ENCODE assay signal across 10 mouse cellular contexts in genomic region chr14:104033606-104034005, GRCm38 (mm10).
DNase-seq lines count a peak whose midpoint lies in the region; ATAC-seq and TF ChIP-seq lines count a peak whose summit lies in the region.
"Had no signal": no experiment of that assay in that cellular context is flagged by ENCODE, and none has a peak within 500 bp of the region (broad histone marks: within the 10 kb centered on the region; RNA-seq: fewer than 3 reads in every experiment).

No protein-coding gene starts in this region.

- H3K36me3 ChIP-seq in heart, postnatal 0 days (replicated peaks; ENCODE audit: control insufficient read depth, insufficient read depth, low read length) = no peaks in the 10 kb centered on the region
- H3K36me3 ChIP-seq in midbrain, embryonic 11.5 days (ENCODE audit: control insufficient read depth, insufficient read depth, low read length) = no peaks in the 10 kb centered on the region
- no peaks in the 10 kb centered on the region for H3K36me3 ChIP-seq in midbrain, embryonic 10.5 days
- no peaks in the 10 kb centered on the region for H3K36me3 ChIP-seq in splenic B cell, adult 2 months (ENCODE audit: control insufficient read depth, insufficient read depth, low read length, poor library complexity, severe bottlenecking)

- peak; percentile 48 for TF ChIP-seq CTCF in heart, postnatal 0 days (IDR thresholded peaks at IDR 0.05; ENCODE audit: low read depth)

- no peaks in the 10 kb centered on the region for H3K9me3 ChIP-seq in heart, postnatal 0 days (replicated peaks; ENCODE audit: control insufficient read depth, low read length)
- H3K9me3 ChIP-seq in midbrain, embryonic 11.5 days (ENCODE audit: control insufficient read depth, low read length) = no peaks in the 10 kb centered on the region
- no peaks in the 10 kb centered on the region for H3K9me3 ChIP-seq in midbrain, embryonic 10.5 days (replicated peaks)

- no peaks in the 10 kb centered on the region for H3K27me3 ChIP-seq in heart, postnatal 0 days (ENCODE audit: control insufficient read depth, insufficient read depth, low read length)
- no peaks in the 10 kb centered on the region for H3K27me3 ChIP-seq in midbrain, embryonic 11.5 days (ENCODE audit: control insufficient read depth, insufficient read depth, low read length)
- peaks cover 22% of the 10 kb centered on the region for H3K27me3 ChIP-seq in midbrain, embryonic 10.5 days (ENCODE audit: low read depth, poor library complexity, severe bottlenecking)
- no peaks in the 10 kb centered on the region for H3K27me3 ChIP-seq in splenic B cell, adult 2 months (ENCODE audit: control insufficient read depth, insufficient read depth, low read length, poor library complexity, severe bottlenecking)

- WGBS in heart, postnatal 0 days = 15% methylated on average over 1 of the region's 1 CpGs
- WGBS in midbrain, embryonic 11.5 days = 44% methylated on average over 1 of the region's 1 CpGs
- 44% methylated on average over 1 of the region's 1 CpGs for WGBS in midbrain, embryonic 10.5 days

- H3K4me2 ChIP-seq in heart, postnatal 0 days (ENCODE audit: low read depth, low read length) = no peak overlapping the region
- no peak overlapping the region for H3K4me2 ChIP-seq in midbrain, embryonic 11.5 days

- H3K27ac ChIP-seq in heart, postnatal 0 days (ENCODE audit: low read depth) = no peak overlapping the region
- no peak overlapping the region for H3K27ac ChIP-seq in midbrain, embryonic 11.5 days (ENCODE audit: low read depth, low read length)
- no peak overlapping the region for H3K27ac ChIP-seq in midbrain, embryonic 10.5 days (replicated peaks)

- H3K9ac ChIP-seq in heart, postnatal 0 days (replicated peaks; ENCODE audit: low read depth, low read length) = no peak overlapping the region
- no peak overlapping the region for H3K9ac ChIP-seq in midbrain, embryonic 11.5 days (ENCODE audit: low read length)

- no peak overlapping the region for H3K4me3 ChIP-seq in heart, postnatal 0 days (ENCODE audit: low read depth, low read length)
- no peak overlapping the region for H3K4me3 ChIP-seq in midbrain, embryonic 11.5 days (ENCODE audit: low read depth, low read length)
- H3K4me3 ChIP-seq in midbrain, embryonic 10.5 days = no peak overlapping the region
- H3K4me3 ChIP-seq: myocyte had no signal

- TF ChIP-seq EP300 in heart, postnatal 0 days (IDR thresholded peaks at IDR 0.05; ENCODE audit: low read depth) = no peak

- intact Hi-C loops in heart, postnatal 10 days (cut with DNase I) = loop anchor here (10.0 kb wide), 2 partner anchors 489 to 1071 kb away; no protein-coding TSS in a partner anchor

- peak; percentile 16 for DNase-seq in heart, postnatal 0 days (ENCODE audit: low spot score)
- no peak for DNase-seq in heart, postnatal 10 days
- peak; percentile 90 for DNase-seq in midbrain, embryonic 11.5 days (ENCODE audit: low spot score, missing footprints)
- no peak for DNase-seq in midbrain, embryonic 10.5 days (ENCODE audit: low spot score)
- DNase-seq in ZHBTc4 (ENCODE audit: low read depth, low spot score) = peak; percentile 26
- DNase-seq in splenic B cell, adult 2 months (ENCODE audit: low read depth, low spot score) = peak; percentile 9
- DNase-seq in gastrocnemius, postnatal 4 days (ENCODE audit: low spot score in 2 of 2) = no peak

- no peak for ATAC-seq in heart, postnatal 0 days (ENCODE audit: insufficient read depth, low read depth)
- ATAC-seq in midbrain, embryonic 11.5 days (ENCODE audit: low FRiP score) = no peak
- ATAC-seq in erythroblast, adult 5-6 weeks (replicated peaks; ENCODE audit: low FRiP score, poor library complexity, severe bottlenecking) = no peak
- ATAC-seq: intestine, embryonic 16.5 days had no signal

- H3K4me1 ChIP-seq in heart, postnatal 0 days (ENCODE audit: control insufficient read depth, insufficient read depth) = no peaks in the 10 kb centered on the region
- peaks cover 15% of the 10 kb centered on the region for H3K4me1 ChIP-seq in midbrain, embryonic 11.5 days (ENCODE audit: control insufficient read depth, insufficient read depth, low read length)
- H3K4me1 ChIP-seq in midbrain, embryonic 10.5 days = peaks cover 27% of the 10 kb centered on the region

Comparison
In these comparisons a context has a peak if more than half of its experiments do, and no peak if none do; other contexts are left out.
1. DNase-seq: peak in heart, postnatal 0 days (single experiment), midbrain, embryonic 11.5 days (single experiment), ZHBTc4 (single experiment) and splenic B cell, adult 2 months (single experiment); none in heart, postnatal 10 days (0 of 2), midbrain, embryonic 10.5 days (single experiment) and gastrocnemius, postnatal 4 days (0 of 2).